Mouse (Mus musculus): Measurements from ENCODE around the gene Zfp410. TPM values are rescaled to one million over a fixed set of nuclear protein-coding genes. Genes with fewer than 3 reads are reported as not detected.

Gene Zfp410
- polyA plus RNA-seq (2016; fragmentation: Nextera tagmentation; extraction: Ambion mirVana): 119 and 120 TPM in 2 replicates

- Histone ChIP-seq H3K4me1 (peaks cover 24% of the 10 kb centered on the region), H3K36me3 (replicated peaks) (no peaks in the 10 kb centered on the region; the same call in 1 of the 2 replicates), H3K9me3 (no peaks in the 10 kb centered on the region), H3K4me3 (peak within 1 kb of the TSS; percentile 98), H3K27me3 (ENCODE audit: poor library complexity, severe bottlenecking) (no peaks in the 10 kb centered on the region), H3K27ac (peak within 1 kb of the TSS; percentile 98)
- 0% methylated on average over 77 of the region's 77 CpGs for WGBS
- peak; percentile 90 for DNase-seq (ENCODE audit: extremely low spot score, low spot score)
These were observed at the start of gene Zfp410 for GRCm38 (mm10) chr12:84316721-84317621. Gene Zfp410 (plus strand): TSS chr12:84316852.

GRCm38 (mm10) chr12:84267264-84267663 lies 49.4 kb upstream of the Zfp410 start:
- Histone ChIP-seq H3K27ac (no peak overlapping the region), H3K27me3 (ENCODE audit: poor library complexity, severe bottlenecking) (no peaks in the 10 kb centered on the region), H3K36me3 (replicated peaks) (no peaks in the 10 kb centered on the region), H3K4me1 (no peaks in the 10 kb centered on the region), H3K9me3 (no peaks in the 10 kb centered on the region), H3K4me3 (no peak overlapping the region)
- 72% methylated on average over 2 of the region's 2 CpGs for WGBS
- DNase-seq (ENCODE audit: extremely low spot score, low spot score): no peak

GRCm38 (mm10) chr12:84273366-84273765 lies 43.3 kb upstream of the Zfp410 start:
- Histone ChIP-seq H3K36me3 (replicated peaks) (no peaks in the 10 kb centered on the region), H3K4me1 (peaks cover 7% of the 10 kb centered on the region; the same call in 1 of the 2 replicates), H3K9me3 (peaks cover 3% of the 10 kb centered on the region; the same call in 1 of the 2 replicates), H3K4me3 (no peak overlapping the region), H3K27ac (no peak overlapping the region), H3K27me3 (ENCODE audit: poor library complexity, severe bottlenecking) (no peaks in the 10 kb centered on the region)
- WGBS: 81% methylated on average over 5 of the region's 5 CpGs
- no peak for DNase-seq (ENCODE audit: extremely low spot score, low spot score)

- no peak for DNase-seq (ENCODE audit: extremely low spot score, low spot score)
- no peak overlapping the region for H3K27ac ChIP-seq
- no peaks in the 10 kb centered on the region for H3K27me3 ChIP-seq (ENCODE audit: poor library complexity, severe bottlenecking)
- H3K9me3 ChIP-seq: peaks cover 3% of the 10 kb centered on the region; the same call in 1 of the 2 replicates
- H3K4me3 ChIP-seq: no peak overlapping the region
- peaks cover 7% of the 10 kb centered on the region; the same call in 1 of the 2 replicates for H3K4me1 ChIP-seq
- H3K36me3 ChIP-seq (replicated peaks): no peaks in the 10 kb centered on the region
- 93% methylated on average over 9 of the region's 9 CpGs for WGBS
These were observed 41.4 kb upstream of the Zfp410 start for GRCm38 (mm10) chr12:84275288-84275687.

- H3K27ac ChIP-seq: no peak overlapping the region
- no peaks in the 10 kb centered on the region for H3K36me3 ChIP-seq (replicated peaks)
- H3K4me1 ChIP-seq: peaks cover 7% of the 10 kb centered on the region; the same call in 1 of the 2 replicates
- WGBS: 79% methylated on average over 2 of the region's 2 CpGs
- peaks cover 3% of the 10 kb centered on the region; the same call in 1 of the 2 replicates for H3K9me3 ChIP-seq
- H3K4me3 ChIP-seq: no peak overlapping the region
- no peaks in the 10 kb centered on the region for H3K27me3 ChIP-seq (ENCODE audit: poor library complexity, severe bottlenecking)
- DNase-seq (ENCODE audit: extremely low spot score, low spot score): no peak
These were observed 40.4 kb upstream of the Zfp410 start for GRCm38 (mm10) chr12:84276288-84276687.

- H3K4me1 ChIP-seq: peaks cover 7% of the 10 kb centered on the region; the same call in 1 of the 2 replicates
- H3K36me3 ChIP-seq (replicated peaks): no peaks in the 10 kb centered on the region
- H3K27me3 ChIP-seq (ENCODE audit: poor library complexity, severe bottlenecking): no peaks in the 10 kb centered on the region
- no peak for DNase-seq (ENCODE audit: extremely low spot score, low spot score)
- no peak overlapping the region for H3K27ac ChIP-seq
- peaks cover 3% of the 10 kb centered on the region; the same call in 1 of the 2 replicates for H3K9me3 ChIP-seq
- WGBS: 79% methylated on average over 4 of the region's 4 CpGs
- H3K4me3 ChIP-seq: no peak overlapping the region
These were observed 39.9 kb upstream of the Zfp410 start for GRCm38 (mm10) chr12:84276799-84277198.

- H3K27me3 ChIP-seq (ENCODE audit: poor library complexity, severe bottlenecking): no peaks in the 10 kb centered on the region
- no peak overlapping the region for H3K4me3 ChIP-seq
- no peak overlapping the region for H3K27ac ChIP-seq
- peaks cover 7% of the 10 kb centered on the region; the same call in 1 of the 2 replicates for H3K4me1 ChIP-seq
- H3K9me3 ChIP-seq: peaks cover 6% of the 10 kb centered on the region; the same call in 1 of the 2 replicates
- 71% methylated on average over 3 of the region's 3 CpGs for WGBS
- no peaks in the 10 kb centered on the region for H3K36me3 ChIP-seq (replicated peaks)
- DNase-seq (ENCODE audit: extremely low spot score, low spot score): no peak
These were observed 38.8 kb upstream of the Zfp410 start for GRCm38 (mm10) chr12:84277832-84278231.

- Histone ChIP-seq H3K36me3 (replicated peaks) (no peaks in the 10 kb centered on the region), H3K4me3 (no peak overlapping the region), H3K9me3 (peaks cover 6% of the 10 kb centered on the region; the same call in 1 of the 2 replicates), H3K27ac (no peak overlapping the region), H3K27me3 (ENCODE audit: poor library complexity, severe bottlenecking) (no peaks in the 10 kb centered on the region), H3K4me1 (peaks cover 7% of the 10 kb centered on the region; the same call in 1 of the 2 replicates)
- DNase-seq (ENCODE audit: extremely low spot score, low spot score): no peak
- 92% methylated on average over 7 of the region's 7 CpGs for whole genome bisulfite sequencing
These were observed 37.8 kb upstream of the Zfp410 start for GRCm38 (mm10) chr12:84278901-84279300.

GRCm38 (mm10) chr12:84284391-84284790 lies 32.3 kb upstream of the Zfp410 start:
- Histone ChIP-seq H3K36me3 (replicated peaks) (no peaks in the 10 kb centered on the region), H3K27me3 (ENCODE audit: poor library complexity, severe bottlenecking) (no peaks in the 10 kb centered on the region), H3K4me3 (peak overlapping the region; percentile 62), H3K4me1 (peaks cover 20% of the 10 kb centered on the region), H3K27ac (peak overlapping the region; percentile 85), H3K9me3 (peaks cover 3% of the 10 kb centered on the region; the same call in 1 of the 2 replicates)
- WGBS: 78% methylated on average over 14 of the region's 14 CpGs
- DNase-seq (ENCODE audit: extremely low spot score, low spot score): no peak

- Histone ChIP-seq H3K4me3 (peak within 1 kb of the TSS; percentile 62), H3K4me1 (peaks cover 20% of the 10 kb centered on the region), H3K27me3 (ENCODE audit: poor library complexity, severe bottlenecking) (no peaks in the 10 kb centered on the region), H3K9me3 (peaks cover 3% of the 10 kb centered on the region; the same call in 1 of the 2 replicates), H3K27ac (peak within 1 kb of the TSS; percentile 85), H3K36me3 (replicated peaks) (no peaks in the 10 kb centered on the region)
- peak; percentile 95 for DNase-seq (ENCODE audit: extremely low spot score, low spot score)
- under 1% methylated on average over 39 of the region's 39 CpGs for WGBS
These were observed 31.6 kb upstream of the Zfp410 start, which contains the start of gene Ptgr2 for GRCm38 (mm10) chr12:84284885-84285592. Gene Ptgr2 (plus strand): TSS chr12:84285232.

- Histone ChIP-seq H3K9me3 (peaks cover 3% of the 10 kb centered on the region; the same call in 1 of the 2 replicates), H3K27ac (peak overlapping the region; percentile 85), H3K27me3 (ENCODE audit: poor library complexity, severe bottlenecking) (no peaks in the 10 kb centered on the region), H3K36me3 (replicated peaks) (no peaks in the 10 kb centered on the region), H3K4me1 (peaks cover 20% of the 10 kb centered on the region), H3K4me3 (peak overlapping the region; percentile 62)
- 40% methylated on average over 8 of the region's 8 CpGs for WGBS
- DNase-seq (ENCODE audit: extremely low spot score, low spot score): no peak
These were observed 31.1 kb upstream of the Zfp410 start for GRCm38 (mm10) chr12:84285593-84285968.

GRCm38 (mm10) chr12:84288461-84288860 lies 28.2 kb upstream of the Zfp410 start:
- no peak overlapping the region for H3K4me3 ChIP-seq
- H3K9me3 ChIP-seq: no peaks in the 10 kb centered on the region; the same call in 1 of the 2 replicates
- peaks cover 20% of the 10 kb centered on the region for H3K4me1 ChIP-seq
- H3K27ac ChIP-seq: no peak overlapping the region
- 56% methylated on average over 3 of the region's 3 CpGs for WGBS
- H3K36me3 ChIP-seq (replicated peaks): peaks cover 9% of the 10 kb centered on the region
- DNase-seq (ENCODE audit: extremely low spot score, low spot score): peak; percentile 38
- H3K27me3 ChIP-seq (ENCODE audit: poor library complexity, severe bottlenecking): no peaks in the 10 kb centered on the region

Measured in forebrain, embryonic 10.5 days (tissue).